Mouse (Mus musculus): ENCODE results near the gene Ccdc92b.

GRCm38 (mm10) chr11:74590691-74591090 lies 28.7 kb upstream of the Ccdc92b start:
- TF ChIP-seq GATA1 (IDR thresholded peaks at IDR 0.05; ENCODE audit: borderline replicate concordance, low read length) = no peak
- no peak for TF ChIP-seq FLI1 (IDR thresholded peaks at IDR 0.05; ENCODE audit: low read length)
